Mouse (Mus musculus) urinary bladder, postnatal 25 days (tissue): ENCODE measurements at regions not wholly inside any gene's neighbourhood (a gene's known extent, or its start where the extent isn't known, plus 50 kb on each side); places are given as distances from the start of the nearest gene placed in this dataset.

Experiments used
- DNase-seq: peaks from one replicate; pipeline ENCODE4 v3.0.0; 2022; ENCODE audit warnings: low spot score

DNA sequence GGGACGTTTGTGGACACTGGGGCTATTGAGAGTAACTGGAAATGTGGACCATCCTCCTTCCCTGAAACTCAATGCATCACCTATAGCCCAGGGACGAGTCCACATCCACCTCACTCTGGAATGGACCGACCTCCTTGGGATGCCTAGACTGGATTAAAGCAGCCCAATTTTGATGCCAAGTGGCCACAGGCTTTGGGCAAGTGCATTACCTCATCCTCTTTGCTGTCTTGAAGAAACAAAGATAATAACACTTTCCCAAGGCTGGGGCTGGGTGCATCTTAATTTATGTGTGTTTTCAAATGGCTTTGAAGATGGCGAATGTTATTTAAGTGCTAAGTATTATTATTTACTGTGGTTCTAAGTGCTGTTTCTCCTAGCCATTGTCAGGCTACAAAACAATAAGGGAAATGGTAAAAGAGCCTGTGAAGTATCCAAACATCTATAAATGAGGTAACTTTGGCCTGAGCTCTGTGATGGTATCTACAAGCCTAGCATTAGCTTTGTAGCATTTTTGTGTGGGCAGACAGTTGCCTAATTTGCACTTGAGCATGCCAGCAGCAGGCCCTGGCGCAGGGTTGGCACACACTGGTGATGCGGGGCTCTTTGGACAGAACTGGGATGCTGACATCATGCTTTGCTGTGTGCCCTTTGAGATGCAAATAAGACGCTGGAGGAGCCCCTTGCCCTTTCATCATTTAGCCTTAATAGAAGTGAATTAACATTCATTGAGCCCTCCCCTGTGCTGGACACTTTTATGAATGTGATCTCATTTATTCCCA lies 1423.7 kb downstream of the Gsdmc2 start:
- no peak for DNase-seq

DNA sequence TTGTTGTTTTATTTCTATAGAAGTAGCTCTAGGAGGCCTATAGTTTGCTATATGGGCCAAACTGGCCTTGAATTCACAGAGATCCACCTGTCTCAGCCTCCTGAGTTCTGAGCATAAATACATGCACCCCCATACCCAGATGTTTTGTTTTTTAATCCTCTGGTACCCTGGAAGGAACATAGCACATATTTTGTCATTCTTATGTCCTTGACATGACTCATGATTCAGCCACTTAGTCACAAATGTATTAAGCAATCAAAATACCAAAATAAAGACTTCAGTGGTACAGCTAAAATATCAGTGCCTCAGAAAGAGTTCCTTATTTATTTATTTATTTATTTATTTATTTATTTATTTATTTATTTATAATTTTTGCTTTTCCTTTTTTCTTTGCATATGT lies 1428.3 kb downstream of the Gsdmc2 start:
- DNase-seq, result no peak

DNA sequence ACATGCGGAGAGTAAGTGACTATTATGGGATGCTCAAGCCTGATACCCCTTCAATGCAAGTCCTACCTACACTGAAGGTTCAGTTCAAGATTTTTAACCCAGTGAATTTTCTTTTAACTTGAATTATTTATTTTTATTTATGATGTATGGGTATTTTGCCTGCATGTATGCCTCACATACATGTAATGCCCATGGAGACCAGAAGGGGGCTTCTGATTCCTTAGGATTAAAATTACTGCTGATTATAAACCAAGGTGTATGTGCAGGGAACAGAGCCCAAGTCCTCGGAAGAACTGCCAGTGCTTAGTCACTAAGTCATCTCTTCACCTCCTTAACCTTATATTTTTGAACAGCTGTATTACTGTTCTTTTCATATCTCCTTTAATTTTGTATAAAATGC lies 1431.3 kb downstream of the Gsdmc2 start:
- no peak for DNase-seq

DNA sequence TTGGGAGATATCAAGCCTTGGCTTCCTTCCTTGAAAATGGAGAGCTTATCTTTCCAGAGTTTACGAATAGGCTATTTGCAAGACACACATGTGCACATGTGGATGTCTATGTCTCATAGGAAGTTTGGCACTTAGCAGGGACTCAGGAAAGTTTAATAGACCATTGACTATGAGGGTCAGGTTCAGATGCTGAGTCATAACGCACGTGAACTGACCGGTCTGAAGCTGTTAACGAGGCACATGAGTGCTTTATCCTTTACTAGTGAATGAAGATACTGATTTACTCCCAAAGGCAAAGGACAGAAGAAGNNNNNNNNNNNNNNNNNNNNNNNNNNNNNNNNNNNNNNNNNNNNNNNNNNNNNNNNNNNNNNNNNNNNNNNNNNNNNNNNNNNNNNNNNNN lies 1442.8 kb downstream of the Gsdmc2 start:
- DNase-seq, result no peak

DNA sequence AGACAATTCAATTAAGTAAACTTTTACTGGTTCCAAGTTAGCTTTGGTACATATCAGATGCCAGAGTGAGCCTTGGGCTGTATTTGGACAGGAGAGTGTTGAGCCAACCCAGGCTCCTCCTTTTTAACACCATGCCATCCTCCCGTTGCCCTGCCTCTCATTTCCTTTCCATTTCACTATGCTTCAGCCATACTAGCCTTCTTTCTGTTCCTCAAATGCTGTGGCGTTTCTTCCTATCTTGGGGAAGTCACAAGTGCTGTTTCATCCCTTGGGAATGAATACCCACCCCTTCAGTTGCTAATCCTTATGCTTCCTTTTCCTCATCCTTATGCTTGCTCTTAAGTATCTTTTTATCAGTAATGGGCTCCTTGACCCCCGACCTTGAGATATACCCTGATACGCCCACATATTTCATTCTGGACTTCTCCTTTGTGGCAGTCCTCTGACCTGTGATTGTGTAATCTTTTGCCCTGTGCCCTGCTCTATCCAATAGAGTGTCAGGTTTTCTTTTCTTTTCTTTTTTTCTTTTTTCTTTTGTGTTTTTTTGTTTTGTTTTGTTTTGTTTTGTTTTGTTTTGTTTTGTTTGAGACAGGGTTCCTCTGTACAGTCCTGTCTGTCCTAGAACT lies 1443.9 kb downstream of the Gsdmc2 start:
- DNase-seq, result no peak

DNA sequence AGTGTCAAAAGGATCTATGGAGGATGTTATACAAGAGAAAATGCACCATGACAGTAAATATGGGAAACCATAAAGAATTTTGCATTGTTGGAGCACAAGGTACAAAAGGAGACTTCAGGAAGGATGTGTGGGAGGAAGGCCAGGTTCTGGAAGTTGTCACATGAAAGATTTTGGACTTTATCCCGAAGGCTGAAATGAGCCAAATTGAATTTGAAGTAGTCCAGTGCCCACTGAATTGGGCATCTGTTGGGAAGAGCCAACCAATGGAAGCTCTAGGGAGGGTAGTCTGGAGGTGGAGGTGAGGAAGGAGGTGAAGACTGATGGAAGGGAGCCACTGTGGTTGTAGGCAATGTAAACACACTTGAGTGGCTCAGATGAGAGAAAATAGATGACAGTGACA lies 1445.6 kb downstream of the Gsdmc2 start:
- DNase-seq, result no peak

DNA sequence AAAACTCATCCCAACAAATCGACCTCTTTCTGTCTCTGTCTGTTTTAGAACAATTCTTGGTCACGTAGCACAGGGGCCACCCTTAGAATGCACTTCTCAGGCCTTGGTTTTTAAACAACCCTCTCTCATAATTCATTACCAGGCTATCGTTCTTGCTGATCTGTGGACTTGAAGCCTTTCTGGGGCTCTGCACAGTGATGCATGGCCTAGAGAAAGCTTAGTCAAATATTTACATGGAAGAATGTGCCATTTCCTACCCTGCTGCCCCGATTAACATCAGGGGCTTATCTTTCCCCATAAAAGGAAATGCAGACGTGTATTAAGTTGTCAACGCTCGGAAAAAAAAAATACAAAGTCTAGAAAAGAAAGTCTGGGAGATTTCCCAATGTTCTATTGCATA lies 1448.0 kb downstream of the Gsdmc2 start:
- DNase-seq, result no peak

DNA sequence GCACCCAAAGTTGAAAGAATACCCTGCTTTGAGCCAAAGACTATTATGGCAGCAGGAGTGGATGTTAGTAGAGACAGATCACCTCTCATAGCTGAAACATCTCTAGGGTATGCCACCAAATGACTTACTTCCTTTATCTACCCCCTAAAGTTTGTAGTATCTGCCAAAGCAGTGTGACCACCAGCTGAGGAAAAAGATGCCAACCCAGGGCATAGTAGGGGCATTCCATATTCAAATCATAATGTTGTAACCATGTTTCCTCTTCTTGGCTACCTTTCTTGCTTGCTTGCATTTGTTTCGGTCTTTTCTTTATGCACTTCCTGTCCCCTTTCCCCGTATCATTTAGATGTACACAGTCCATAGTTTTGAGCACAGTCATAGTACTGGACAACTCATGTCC lies 1449.6 kb downstream of the Gsdmc2 start:
- DNase-seq, result no peak

DNA sequence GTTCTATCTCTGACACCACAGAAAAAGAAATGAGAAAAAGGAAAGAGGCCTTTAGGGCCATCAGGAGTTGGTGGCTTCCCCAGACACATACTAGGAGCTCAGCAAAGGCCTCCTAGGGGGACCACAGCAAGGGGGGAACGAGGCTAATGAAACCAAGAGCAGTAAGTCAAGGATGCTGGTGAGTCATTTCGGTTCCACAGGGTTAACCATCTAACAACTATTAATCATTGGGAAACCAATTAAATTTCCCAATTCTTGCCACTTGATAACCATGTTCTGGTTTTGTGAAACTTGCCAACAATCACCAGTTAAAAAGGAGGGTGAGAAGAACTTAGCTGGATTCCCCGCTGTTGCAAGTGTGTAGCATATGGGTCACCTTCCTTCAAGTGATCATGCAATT lies 1451.6 kb downstream of the Gsdmc2 start:
- DNase-seq, result no peak

DNA sequence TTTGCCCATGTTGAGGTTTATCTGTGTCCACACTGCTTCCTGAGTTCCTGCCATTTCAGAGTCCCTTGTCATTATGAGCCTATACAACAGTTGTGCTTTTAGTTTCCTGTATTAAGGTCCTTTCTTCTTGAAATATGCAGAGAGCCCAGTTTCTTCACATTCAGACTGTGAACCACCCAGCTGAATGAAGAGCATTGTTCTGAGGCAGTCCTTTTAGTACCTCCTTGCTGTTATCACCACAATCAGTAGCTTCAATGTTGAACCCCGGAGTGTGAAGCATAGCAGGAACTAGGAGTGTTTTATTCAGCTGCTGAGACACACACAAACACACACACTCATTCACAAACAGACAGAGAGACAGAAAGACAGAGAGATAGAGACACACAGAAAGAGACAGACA lies 1452.1 kb downstream of the Gsdmc2 start:
- no peak for DNase-seq

DNA sequence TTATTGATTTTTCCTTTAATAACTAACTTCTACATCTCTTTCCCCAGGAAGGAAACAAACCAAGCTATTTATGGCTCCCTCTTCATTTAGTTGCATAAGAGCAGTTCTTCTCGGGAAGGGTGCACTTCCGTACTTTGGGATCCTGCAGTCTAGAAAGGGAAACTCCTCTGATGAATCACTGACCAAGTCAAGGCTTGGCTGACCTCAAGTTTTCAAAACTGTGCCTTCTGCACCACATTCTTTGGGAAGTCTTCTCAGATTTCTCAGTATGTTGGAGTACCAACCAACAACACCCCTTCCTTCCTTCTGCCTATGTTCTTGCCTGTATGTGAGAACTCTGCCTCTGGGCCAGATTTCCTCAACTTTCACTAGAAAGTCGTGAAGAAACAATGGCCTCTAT lies 1452.6 kb downstream of the Gsdmc2 start:
- DNase-seq, result no peak

DNA sequence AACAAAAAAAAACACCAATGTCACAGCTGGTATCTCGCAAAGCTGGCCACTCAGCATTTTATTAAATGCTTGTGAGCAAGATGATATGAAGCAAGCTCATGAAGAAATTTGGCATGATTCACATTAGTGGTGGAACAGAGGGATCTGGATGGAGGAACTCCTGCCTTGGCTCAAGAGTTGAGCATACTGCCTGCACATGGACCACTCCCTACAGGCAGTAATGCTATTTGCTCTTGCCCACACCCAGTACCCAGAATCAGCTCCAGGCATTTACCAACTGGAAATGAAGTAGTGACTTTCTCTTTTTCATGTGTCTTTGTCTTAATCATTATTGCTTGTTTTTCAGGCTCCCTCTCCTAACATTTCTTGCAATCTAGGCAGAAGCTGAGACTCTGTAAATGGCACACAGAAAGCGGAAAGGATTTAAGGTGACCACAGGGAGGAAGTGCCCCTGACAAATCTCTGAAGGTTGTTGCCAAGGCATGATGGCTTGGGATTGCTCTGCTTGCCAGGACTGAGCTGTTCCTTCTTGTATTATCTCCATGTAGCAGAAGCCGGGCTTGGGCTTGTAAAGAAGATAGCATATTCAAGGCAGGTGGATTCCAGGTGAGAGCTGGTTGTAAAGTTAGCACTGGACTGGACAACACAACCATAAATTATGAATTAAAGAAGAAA lies 1455.4 kb downstream of the Gsdmc2 start:
- DNase-seq, result no peak

DNA sequence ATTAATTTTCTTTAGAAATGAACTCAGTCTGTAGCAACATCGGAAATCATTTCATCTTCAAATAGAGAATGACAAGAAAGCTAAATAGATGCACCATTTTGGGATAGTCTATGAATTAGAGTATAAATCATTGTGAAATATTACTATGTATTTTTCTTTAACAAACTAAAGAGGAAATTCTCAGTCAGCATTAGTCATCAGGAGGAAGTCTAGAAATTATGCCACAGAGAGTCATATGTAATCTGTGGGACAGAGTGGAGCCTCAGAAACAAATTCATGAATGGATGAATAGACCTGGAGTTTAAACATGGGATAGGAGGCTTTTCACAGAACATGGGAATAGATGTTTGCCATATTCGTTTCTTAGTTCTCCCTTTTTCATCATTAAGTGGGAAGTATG lies 1459.4 kb upstream of the A1bg start:
- no peak for DNase-seq

DNA sequence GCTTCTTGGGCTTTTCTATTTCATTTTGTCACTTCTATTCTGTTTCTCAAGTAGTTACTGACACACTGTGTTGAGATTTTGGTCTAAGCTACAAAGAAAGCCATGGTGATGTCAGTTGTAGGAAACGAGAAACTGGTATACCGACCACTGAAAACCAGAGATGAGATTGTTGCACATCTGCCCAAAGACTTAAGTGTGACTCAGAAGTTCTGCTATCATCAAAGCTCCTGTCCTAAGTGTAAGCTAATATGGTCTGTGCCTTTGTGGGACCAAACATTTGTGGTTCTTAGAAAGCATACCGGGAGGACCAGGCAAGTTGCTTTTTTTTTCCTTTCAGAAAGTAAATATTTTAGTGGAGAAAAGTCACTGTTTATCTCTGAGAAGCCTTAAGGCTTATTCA lies 1451.8 kb upstream of the A1bg start:
- DNase-seq, result no peak

DNA sequence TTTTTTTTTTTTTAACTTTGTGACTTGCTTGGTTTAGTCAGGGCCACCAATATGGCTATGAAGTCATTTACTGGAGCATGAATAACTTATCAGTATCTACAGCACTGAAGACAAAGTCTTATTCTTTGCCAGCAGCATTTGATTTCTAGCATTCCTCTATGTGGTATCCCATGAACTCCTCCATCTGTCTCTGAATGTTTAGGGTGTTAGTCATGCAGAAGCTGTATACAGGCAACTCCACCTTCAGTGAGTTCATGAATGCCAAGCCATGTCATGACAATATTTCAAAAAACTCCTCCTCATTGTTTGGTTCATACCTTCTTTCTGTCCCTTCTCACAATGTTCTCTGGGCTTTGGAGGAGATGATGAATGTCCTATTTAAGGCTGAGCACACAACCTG lies 1438.4 kb upstream of the A1bg start:
- no peak for DNase-seq

DNA sequence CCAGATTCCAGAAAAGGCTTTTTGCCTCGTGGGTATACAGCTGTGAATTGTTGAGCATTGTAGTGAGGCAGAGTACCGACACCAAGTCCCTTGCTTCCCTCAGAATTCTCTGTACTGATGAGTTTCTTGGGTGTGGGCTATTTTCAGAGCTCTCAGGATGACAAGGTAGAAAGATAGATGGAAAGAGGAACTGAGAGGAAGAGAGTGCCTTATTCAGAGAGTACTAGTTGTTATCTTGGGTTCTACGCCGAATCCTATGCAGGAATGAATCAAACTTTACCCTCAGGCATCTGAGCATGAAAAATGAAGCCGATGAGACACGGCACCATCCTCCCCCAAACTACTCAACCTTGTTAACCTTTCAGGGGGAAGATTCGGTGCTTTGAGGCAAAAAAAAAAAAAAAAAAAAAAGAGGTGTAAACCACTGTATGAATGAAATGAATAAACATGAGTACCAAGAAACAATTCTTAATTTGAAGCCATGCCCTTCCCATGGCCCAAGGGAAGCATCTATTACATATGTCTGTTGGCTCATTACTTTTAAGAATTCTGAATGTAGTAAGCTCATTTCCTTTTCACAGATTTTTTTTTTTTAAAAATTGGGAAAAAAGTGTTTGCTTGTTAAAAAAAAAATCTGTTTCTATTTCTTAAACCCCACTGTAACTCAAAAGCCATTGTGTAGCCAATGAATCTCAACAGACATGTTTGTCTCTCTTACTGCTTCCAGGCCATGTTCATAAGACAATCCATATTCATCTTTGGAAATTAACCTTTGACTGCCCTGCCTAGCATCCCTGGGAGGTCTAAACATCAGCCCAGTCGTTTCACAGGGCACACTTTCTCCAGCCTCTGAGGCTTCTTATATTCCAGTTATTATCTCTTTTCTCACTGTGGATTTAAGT lies 1435.8 kb upstream of the A1bg start:
- no peak for DNase-seq

DNA sequence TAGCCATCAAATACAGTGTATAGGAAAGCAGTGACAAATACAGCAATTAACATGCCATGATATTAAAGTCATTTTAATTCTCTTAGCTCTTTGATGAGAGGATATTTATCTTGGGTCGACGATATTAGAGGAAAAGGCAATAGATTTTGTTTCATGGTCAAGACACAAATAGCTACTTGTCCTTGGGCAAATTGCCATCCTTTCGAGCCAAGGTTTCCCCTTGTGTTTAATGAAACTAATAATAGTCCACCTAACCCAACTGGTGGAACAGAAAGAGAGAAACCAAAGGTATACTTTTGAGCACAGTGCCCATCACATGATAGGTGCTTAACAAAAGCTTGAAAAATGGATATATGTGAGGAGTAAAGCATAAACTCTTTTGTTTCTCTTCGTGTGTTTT lies 1431.0 kb upstream of the A1bg start:
- no peak for DNase-seq

DNA sequence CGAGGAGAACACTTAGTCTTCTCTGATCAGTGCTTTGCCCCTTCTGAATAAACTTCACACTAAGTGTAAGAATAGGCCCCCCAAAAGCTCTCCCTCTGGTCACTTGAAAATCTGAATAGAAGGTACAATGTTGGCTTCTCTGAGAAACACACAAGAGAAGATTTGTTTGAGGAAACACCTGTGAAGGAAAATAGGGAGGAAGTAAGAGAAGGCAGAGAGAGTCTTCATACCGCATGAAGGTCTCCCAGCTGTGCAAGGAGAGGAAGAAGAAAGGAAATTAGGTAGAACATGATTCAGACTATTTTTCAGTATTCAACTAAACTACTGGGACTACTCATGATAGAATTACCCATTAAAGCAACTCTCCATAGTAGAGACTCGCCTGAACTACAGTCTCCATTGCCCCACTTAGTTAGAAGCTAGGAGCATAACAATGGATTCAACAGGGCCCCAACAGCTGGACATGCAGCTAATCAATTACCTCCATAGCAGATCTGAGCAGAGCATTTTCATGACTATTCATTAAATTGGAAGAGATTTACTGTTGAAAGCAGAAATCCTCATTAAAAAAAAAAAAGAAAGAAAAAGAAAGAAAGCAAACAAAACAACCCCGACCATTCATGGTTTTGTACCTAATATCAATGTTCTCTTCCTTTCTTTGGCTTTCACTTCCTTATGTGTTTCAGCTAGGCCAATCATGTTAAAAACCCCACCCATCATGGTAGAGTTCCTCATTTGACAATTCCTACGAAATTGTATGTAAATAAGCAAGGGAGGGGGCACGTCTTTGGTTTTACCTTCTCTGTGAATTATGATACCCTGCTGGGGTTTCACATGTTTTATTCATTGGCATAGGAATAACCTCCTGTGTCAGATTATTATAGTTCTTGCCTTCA lies 1428.3 kb upstream of the A1bg start:
- DNase-seq, result no peak

DNA sequence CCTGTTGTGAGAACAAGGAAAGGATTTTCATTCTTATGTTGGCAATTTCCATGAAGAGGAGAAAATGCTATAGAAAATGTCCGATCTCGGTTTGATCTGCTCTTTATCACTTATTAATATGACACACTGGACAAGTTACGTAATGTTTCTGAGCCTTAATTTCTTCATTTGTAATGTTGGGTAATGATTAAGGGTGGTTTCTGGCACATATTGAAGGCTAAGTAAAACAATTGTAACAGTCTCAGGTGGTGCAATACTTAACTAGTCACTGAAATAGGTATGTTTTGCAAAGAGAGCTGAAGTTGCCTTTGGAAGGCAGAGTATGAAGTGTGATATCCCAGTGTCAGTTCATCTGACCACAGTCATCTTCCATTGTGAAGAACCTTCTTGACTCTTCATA lies 1427.2 kb upstream of the A1bg start:
- no peak for DNase-seq

DNA sequence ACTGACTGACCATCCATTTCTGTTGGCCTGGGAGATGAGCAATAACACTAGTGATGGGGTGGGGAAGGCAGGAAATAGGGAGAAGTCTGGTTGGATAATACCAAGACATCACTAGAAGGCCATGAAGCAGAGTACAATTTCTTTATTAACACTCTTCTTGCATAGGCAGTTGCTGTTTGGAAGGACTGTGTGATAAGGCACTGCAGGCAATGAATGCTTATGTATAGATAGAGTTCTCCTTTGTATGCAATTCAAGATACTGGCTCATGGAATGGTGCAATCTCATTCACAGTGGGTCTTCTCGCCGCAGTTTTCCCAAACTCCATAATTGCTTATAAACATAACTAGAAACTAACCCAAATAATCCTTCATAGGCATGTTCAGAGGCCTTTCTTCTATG lies 1426.1 kb upstream of the A1bg start:
- DNase-seq, result no peak

DNA sequence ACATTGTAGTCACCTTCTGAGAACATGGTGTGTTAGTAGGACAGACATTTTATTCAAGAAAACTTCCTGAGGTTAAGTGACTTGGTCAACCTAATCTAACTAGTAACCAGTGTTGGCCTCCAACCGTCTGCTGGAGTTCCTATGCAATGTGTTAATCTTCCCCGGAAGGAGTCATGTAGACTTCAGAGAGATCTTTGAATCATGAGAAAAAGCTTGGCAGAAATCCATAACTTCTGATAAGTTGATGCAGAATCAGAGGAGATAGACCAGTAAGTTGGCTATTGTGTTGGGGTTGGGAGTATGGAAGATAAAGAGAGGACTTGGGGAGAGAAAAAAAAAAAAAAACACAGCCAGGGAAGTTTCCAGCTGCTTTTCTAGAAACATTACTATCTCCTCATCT lies 1424.9 kb upstream of the A1bg start:
- DNase-seq, result no peak
